16 mouse cellular contexts compared by ENCODE assay signal in genomic region chr10:3117451-3118070, GRCm38 (mm10).
"Had no signal": no experiment of that assay in that cellular context is flagged by ENCODE, and none has a peak within 500 bp of the region (broad histone marks: within the 10 kb centered on the region; RNA-seq: fewer than 3 reads in every experiment).

No protein-coding gene starts in this region.

- H3K27ac ChIP-seq: lung, embryonic 15.5 days; macrophage; midbrain, embryonic 13.5 days; midbrain, embryonic 15.5 days; neural tube, embryonic 12.5 days; stomach, embryonic 15.5 days; stomach, postnatal 0 days had no signal

- ATAC-seq: lung, postnatal 0 days; midbrain, embryonic 13.5 days; midbrain, embryonic 15.5 days had no signal

- H3K4me1 ChIP-seq: lung, embryonic 15.5 days; megakaryocyte, embryonic 14.5 days; midbrain, embryonic 13.5 days; midbrain, embryonic 15.5 days; neural tube, embryonic 12.5 days; stomach, embryonic 15.5 days had no signal

- H3K36me3 ChIP-seq: lung, embryonic 15.5 days; midbrain, embryonic 13.5 days; midbrain, embryonic 15.5 days; neural tube, embryonic 12.5 days; stomach, embryonic 15.5 days had no signal

- H3K27me3 ChIP-seq: lung, embryonic 15.5 days; megakaryocyte, embryonic 14.5 days; midbrain, embryonic 13.5 days; midbrain, embryonic 15.5 days; neural tube, embryonic 12.5 days; stomach, embryonic 15.5 days had no signal

- H3K9ac ChIP-seq: lung, embryonic 15.5 days; midbrain, embryonic 13.5 days; midbrain, embryonic 15.5 days; neural tube, embryonic 12.5 days; stomach, embryonic 15.5 days had no signal

- H3K4me3 ChIP-seq: lung, embryonic 15.5 days; megakaryocyte, embryonic 14.5 days; midbrain, embryonic 13.5 days; midbrain, embryonic 15.5 days; neural tube, embryonic 12.5 days; stomach, embryonic 15.5 days had no signal

- DNase-seq: lung, adult 2 months; lung, postnatal 14 days; lung, postnatal 36 days; right cerebral cortex, postnatal 14 days; thymus, adult 2 months; thymus, postnatal 25 days; thymus, postnatal 4 days had no signal
